Mouse (Mus musculus): ENCODE measurements at regions not wholly inside any gene's neighbourhood (a gene's known extent, or its start where the extent isn't known, plus 50 kb on each side); places are given as distances from the start of the nearest gene placed in this dataset.
A peak's percentile ranks its signal among the peaks of the same experiment; 100 is the strongest.

- Histone ChIP-seq H3K27me3 (no peaks in the 10 kb centered on the region), H3K4me2 (no peak overlapping the region), H3K9me3 (no peaks in the 10 kb centered on the region), H3K9ac (no peak overlapping the region), H3K4me3 (no peak overlapping the region), H3K4me1 (replicated peaks) (peaks cover 10% of the 10 kb centered on the region), H3K27ac (no peak overlapping the region), H3K36me3 (no peaks in the 10 kb centered on the region)
- WGBS = 93% methylated on average over 5 of the region's 5 CpGs
- no peak for ATAC-seq (ENCODE audit: low FRiP score)
Measured at GRCm38 (mm10) chr17:63761058-63761457, 101.8 kb upstream of the Fer start.

- no peak overlapping the region for H3K27ac ChIP-seq
- H3K4me2 ChIP-seq = no peak overlapping the region
- no peak overlapping the region for H3K4me3 ChIP-seq
- WGBS = 96% methylated on average over 6 of the region's 6 CpGs
- no peak for ATAC-seq (ENCODE audit: low FRiP score)
- no peaks in the 10 kb centered on the region; the same call in 1 of the 2 replicates for H3K9me3 ChIP-seq
- H3K9ac ChIP-seq = no peak overlapping the region
- H3K4me1 ChIP-seq (replicated peaks) = no peaks in the 10 kb centered on the region
- H3K36me3 ChIP-seq = no peaks in the 10 kb centered on the region
- no peaks in the 10 kb centered on the region for H3K27me3 ChIP-seq
Measured at GRCm38 (mm10) chr17:63771111-63771510, 91.8 kb upstream of the Fer start.

DNA sequence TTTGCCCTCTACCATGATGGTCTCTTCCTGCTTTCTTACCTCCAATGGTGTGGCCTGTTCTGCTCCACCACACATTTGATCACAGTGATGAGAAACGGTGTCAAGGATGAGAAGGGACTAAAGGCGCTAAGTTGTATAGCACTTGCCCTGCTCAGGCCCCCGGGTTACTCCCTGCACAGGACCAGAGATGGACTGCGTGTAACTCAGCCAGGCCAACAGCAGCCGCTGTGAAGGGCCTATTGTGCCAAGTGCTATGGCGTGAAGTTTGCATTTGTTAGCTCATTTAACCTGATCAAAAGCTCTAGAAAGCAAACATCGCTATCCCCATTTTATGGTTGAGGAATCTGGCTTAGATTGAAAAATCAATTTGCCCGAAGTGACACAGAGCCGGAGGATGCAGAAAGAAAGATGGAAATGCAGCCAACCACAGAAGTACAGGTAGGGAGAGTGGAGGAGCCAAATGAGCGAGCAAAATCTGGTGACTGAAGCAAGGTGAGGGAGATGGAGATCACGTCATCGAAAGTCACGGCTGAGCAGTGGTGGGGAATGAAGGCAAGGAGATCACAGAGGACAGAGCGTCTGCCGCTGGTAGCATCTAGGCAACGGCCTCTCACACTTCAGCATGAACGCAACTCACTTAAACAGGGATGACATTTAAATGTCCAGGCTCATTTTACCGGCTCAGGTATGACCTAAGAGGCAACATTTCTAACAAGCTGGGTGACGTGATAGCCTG, 78.3 kb upstream of the Fer start:
- ATAC-seq (ENCODE audit: low FRiP score) = no peak
- 0 out of 2 replicates have a peak overlapping the region, but pooled peaks have one; percentile 25 for H3K27ac ChIP-seq
- 58% methylated on average over 19 of the region's 19 CpGs for WGBS
- no peaks in the 10 kb centered on the region for H3K27me3 ChIP-seq
- no peak overlapping the region for H3K4me3 ChIP-seq
- no peaks in the 10 kb centered on the region for H3K36me3 ChIP-seq
- H3K9ac ChIP-seq = no peak overlapping the region
- no peaks in the 10 kb centered on the region for H3K4me1 ChIP-seq (replicated peaks)
- H3K9me3 ChIP-seq = no peaks in the 10 kb centered on the region
- H3K4me2 ChIP-seq = no peak overlapping the region

GRCm38 (mm10) chr17:63786444-63786843, 76.4 kb upstream of the Fer start:
- Histone ChIP-seq H3K9me3 (no peaks in the 10 kb centered on the region), H3K9ac (no peak overlapping the region), H3K4me3 (no peak overlapping the region), H3K4me2 (no peak overlapping the region), H3K36me3 (no peaks in the 10 kb centered on the region), H3K27ac (no peak overlapping the region), H3K4me1 (replicated peaks) (no peaks in the 10 kb centered on the region), H3K27me3 (no peaks in the 10 kb centered on the region)
- ATAC-seq (ENCODE audit: low FRiP score) = no peak
- WGBS = 86% methylated on average over 11 of the region's 11 CpGs

DNA sequence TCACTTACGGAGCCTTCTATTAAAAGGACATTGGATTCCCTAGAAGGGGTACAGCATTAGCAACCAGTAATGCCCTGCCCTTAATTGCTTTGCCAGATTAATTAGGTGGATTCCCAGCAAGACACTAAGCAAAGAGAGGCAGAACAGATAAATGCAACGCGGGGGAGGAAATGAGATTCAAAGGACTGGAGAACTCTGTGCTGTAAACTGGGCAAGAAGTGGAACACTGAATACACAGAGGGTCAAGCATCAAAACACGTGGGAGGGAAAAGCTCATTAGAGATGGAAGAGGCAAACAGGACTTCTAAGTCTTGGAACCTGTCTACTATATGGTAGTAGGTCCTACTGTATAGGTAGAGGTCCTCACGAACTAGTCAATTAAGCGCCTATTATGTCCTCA, 68.5 kb upstream of the Fer start:
- Histone ChIP-seq H3K4me1 (replicated peaks) (no peaks in the 10 kb centered on the region), H3K27me3 (no peaks in the 10 kb centered on the region), H3K9ac (no peak overlapping the region), H3K4me3 (no peak overlapping the region), H3K4me2 (no peak overlapping the region), H3K27ac (no peak overlapping the region), H3K36me3 (no peaks in the 10 kb centered on the region), H3K9me3 (no peaks in the 10 kb centered on the region)
- ATAC-seq (ENCODE audit: low FRiP score) = no peak
- WGBS = 69% methylated on average over 6 of the region's 6 CpGs

DNA sequence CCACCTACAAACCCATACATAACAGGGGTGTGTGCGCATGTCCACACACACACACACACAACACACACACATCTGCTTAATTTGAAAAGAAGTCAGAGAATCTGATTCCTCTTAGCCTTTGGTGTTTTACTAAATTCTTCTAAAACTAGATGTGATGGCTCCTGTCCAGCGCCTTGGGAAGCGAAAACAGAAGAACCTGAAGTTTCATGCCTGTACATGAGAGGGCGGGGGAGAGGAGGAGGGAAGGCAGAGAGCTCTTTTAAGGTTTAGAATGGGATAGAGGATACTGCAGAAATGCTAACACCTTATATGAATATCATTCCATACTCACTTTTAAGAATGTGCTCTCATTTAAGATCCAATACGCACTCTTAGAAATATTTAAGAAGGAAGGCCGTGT, 64.5 kb upstream of the Fer start:
- H3K4me1 ChIP-seq (replicated peaks) = no peaks in the 10 kb centered on the region
- H3K27ac ChIP-seq = no peak overlapping the region
- no peak for ATAC-seq (ENCODE audit: low FRiP score)
- no peaks in the 10 kb centered on the region for H3K27me3 ChIP-seq
- no peaks in the 10 kb centered on the region for H3K9me3 ChIP-seq
- no peak overlapping the region for H3K4me3 ChIP-seq
- H3K36me3 ChIP-seq = no peaks in the 10 kb centered on the region
- no peak overlapping the region for H3K4me2 ChIP-seq
- 91% methylated on average over 6 of the region's 6 CpGs for WGBS
- H3K9ac ChIP-seq = no peak overlapping the region

- Histone ChIP-seq H3K9me3 (no peaks in the 10 kb centered on the region), H3K4me1 (replicated peaks) (no peaks in the 10 kb centered on the region), H3K36me3 (no peaks in the 10 kb centered on the region), H3K4me2 (no peak overlapping the region), H3K9ac (no peak overlapping the region), H3K27ac (no peak overlapping the region), H3K4me3 (no peak overlapping the region), H3K27me3 (no peaks in the 10 kb centered on the region)
- no peak for ATAC-seq (ENCODE audit: low FRiP score)
- WGBS = 91% methylated on average over 6 of the region's 6 CpGs
Measured at GRCm38 (mm10) chr17:63798961-63799531, 63.8 kb upstream of the Fer start.

GRCm38 (mm10) chr17:63801411-63801810, 61.5 kb upstream of the Fer start:
- ATAC-seq (ENCODE audit: low FRiP score) = no peak
- H3K27ac ChIP-seq = no peak overlapping the region

DNA sequence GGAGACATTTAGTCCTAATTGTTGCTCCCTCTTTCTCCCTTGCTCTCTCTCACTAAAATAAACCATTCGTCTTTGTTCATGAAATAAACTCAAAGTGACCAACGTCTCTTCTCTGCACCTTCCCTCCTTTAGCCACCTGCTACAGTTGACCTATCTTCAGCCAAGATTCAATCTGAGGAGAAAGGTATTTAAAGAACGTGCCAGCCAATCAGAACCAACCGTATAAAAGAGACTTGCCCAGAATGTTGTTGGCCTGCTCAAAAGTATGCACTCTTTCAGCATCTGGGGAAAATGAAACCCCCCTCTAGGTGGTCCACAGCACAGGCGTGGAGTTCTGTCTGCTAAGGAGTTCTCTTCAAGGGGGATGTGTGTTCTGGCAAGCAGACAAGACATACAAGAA, 60.0 kb upstream of the Fer start:
- no peaks in the 10 kb centered on the region for H3K4me1 ChIP-seq (replicated peaks)
- no peak overlapping the region for H3K9ac ChIP-seq
- H3K9me3 ChIP-seq = no peaks in the 10 kb centered on the region
- no peak for ATAC-seq (ENCODE audit: low FRiP score)
- 79% methylated on average over 5 of the region's 5 CpGs for WGBS
- H3K4me2 ChIP-seq = no peak overlapping the region
- H3K4me3 ChIP-seq = no peak overlapping the region
- H3K27me3 ChIP-seq = no peaks in the 10 kb centered on the region
- no peak overlapping the region for H3K27ac ChIP-seq
- no peaks in the 10 kb centered on the region for H3K36me3 ChIP-seq

More at GRCm38 (mm10) chr17:63801411-63801810, 61.5 kb upstream of the Fer start:
- WGBS = 95% methylated on average over 9 of the region's 9 CpGs
- Histone ChIP-seq H3K4me3 (no peak overlapping the region), H3K9me3 (no peaks in the 10 kb centered on the region), H3K4me1 (replicated peaks) (no peaks in the 10 kb centered on the region), H3K27me3 (no peaks in the 10 kb centered on the region), H3K36me3 (no peaks in the 10 kb centered on the region), H3K9ac (no peak overlapping the region), H3K4me2 (no peak overlapping the region)

DNA sequence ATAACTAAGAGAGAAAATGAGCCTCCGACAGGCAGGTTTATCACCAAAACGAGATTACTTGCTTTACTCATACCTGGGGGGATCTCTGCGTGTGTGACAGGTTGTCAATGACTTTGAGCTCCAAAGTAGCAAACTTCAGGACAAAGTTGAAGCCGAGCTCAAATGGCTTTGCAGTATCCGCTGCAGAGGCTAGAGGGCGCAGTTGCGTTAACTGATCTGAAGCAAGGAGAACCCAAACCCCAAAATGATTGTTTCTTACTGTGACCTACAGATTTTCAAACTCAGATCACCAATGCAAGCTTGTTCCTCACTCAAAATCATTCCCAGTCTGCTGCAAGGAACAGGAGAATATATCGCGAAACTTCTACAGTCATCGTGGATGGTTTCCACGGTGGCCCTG, 59.3 kb upstream of the Fer start:
- no peak overlapping the region for H3K4me3 ChIP-seq
- peaks cover 1% of the 10 kb centered on the region; the same call in 1 of the 2 replicates for H3K4me1 ChIP-seq (replicated peaks)
- no peaks in the 10 kb centered on the region for H3K36me3 ChIP-seq
- no peak overlapping the region for H3K4me2 ChIP-seq
- ATAC-seq (ENCODE audit: low FRiP score) = no peak
- no peaks in the 10 kb centered on the region for H3K27me3 ChIP-seq
- H3K9ac ChIP-seq = no peak overlapping the region
- H3K9me3 ChIP-seq = no peaks in the 10 kb centered on the region
- WGBS = 29% methylated on average over 11 of the region's 11 CpGs
- H3K27ac ChIP-seq = no peak overlapping the region

DNA sequence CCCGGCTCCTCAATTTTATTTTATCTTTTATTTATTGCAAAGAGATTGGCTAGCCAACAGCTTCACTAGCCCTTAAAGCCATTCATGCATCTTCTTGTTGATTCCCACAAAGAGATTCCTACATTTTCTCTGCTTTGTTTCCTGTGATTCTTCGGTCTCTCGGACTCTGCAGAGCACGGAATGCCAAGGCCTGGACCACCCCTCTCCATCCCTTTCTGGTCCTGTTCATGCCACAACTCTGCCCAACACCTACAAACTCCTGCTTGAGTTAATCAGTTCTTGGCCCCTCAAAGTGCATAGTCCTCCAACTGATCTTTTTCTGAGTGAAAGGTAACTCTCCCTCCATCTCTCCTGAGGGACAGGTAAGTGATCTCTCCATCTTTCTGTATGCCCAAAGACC, 58.4 kb upstream of the Fer start:
- 93% methylated on average over 4 of the region's 4 CpGs for WGBS
- Histone ChIP-seq H3K4me1 (replicated peaks) (peaks cover 4% of the 10 kb centered on the region; the same call in 1 of the 2 replicates), H3K27me3 (no peaks in the 10 kb centered on the region), H3K4me2 (no peak overlapping the region), H3K4me3 (no peak overlapping the region), H3K36me3 (no peaks in the 10 kb centered on the region), H3K9ac (no peak overlapping the region), H3K9me3 (no peaks in the 10 kb centered on the region), H3K27ac (no peak overlapping the region)
- ATAC-seq (ENCODE audit: low FRiP score) = no peak

DNA sequence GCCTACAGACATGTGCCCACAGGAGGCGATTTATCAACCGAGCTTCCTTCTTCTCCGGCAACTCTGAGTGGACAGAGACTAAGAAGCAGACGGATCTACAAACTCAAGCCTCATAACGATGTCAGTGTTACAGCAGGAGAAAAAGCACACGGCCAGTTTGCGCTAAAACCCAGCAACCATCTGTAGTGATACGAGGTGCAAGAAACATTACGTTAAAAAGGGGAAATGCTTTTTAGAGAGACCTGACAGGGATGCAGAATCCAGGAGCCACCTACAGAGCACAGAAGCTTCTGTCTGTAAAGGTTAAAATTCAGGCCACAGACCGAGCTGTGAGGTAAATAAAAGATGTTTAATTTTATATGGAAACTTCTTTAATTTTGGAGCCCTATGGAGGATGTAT, 56.5 kb upstream of the Fer start:
- Histone ChIP-seq H3K4me2 (no peak overlapping the region), H3K27ac (no peak overlapping the region), H3K27me3 (no peaks in the 10 kb centered on the region), H3K9me3 (no peaks in the 10 kb centered on the region), H3K36me3 (no peaks in the 10 kb centered on the region), H3K4me1 (replicated peaks) (peaks cover 8% of the 10 kb centered on the region), H3K9ac (no peak overlapping the region), H3K4me3 (no peak overlapping the region)
- 89% methylated on average over 10 of the region's 10 CpGs for WGBS
- ATAC-seq (ENCODE audit: low FRiP score) = no peak

DNA sequence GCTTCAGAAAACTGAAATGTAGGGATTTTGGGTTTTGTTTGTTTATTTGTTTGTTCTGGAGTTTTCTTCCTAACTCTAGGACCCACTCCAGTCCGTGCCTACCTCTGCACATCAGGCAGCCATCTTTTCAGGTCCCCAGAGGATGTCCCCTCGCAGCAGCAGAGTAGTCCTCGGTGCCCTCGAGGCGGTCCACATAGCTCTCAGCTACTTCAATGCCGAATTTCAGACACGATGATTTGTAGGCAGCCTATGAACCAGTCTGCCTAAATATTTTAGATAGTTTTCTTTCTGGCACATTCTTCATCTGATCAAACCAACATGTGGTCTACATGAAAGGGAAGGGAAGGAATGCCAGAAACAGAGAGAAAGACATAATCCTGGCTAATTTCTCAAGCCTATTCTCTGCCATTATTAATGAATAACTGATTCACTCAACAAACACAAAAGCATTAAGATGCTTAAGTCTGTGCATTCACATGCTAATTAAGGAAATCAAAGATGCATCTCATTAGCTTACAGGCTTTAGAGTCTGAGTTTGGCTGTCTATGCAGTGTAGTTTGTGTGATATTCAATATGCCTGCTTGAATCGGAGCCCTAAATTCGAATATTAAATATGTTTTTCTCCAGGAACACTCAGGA, 55.2 kb upstream of the Fer start:
- WGBS = 25% methylated on average over 9 of the region's 9 CpGs
- H3K4me2 ChIP-seq = no peak overlapping the region
- H3K9me3 ChIP-seq = no peaks in the 10 kb centered on the region
- no peak overlapping the region for H3K9ac ChIP-seq
- no peaks in the 10 kb centered on the region for H3K36me3 ChIP-seq
- H3K4me1 ChIP-seq (replicated peaks) = peaks cover 15% of the 10 kb centered on the region
- no peak overlapping the region for H3K27ac ChIP-seq
- peak; percentile 80 for ATAC-seq (ENCODE audit: low FRiP score)
- no peak overlapping the region for H3K4me3 ChIP-seq
- no peaks in the 10 kb centered on the region for H3K27me3 ChIP-seq

Measured in hindbrain, embryonic 13.5 days (tissue).